Mouse (Mus musculus): Measurements from ENCODE around the gene Cep83. TPM values are rescaled to one million over a fixed set of nuclear protein-coding genes. Genes with fewer than 3 reads are reported as not detected.
"Not testable (repeated sequence)": the region's sequence is repeated elsewhere in the genome, so short reads cannot be mapped to it uniquely, and the experiment has no call there.

The Cep83 gene
- total and polyA plus RNA-seq, 2 experiments from 2014 or later: 17.9 to 28.4 TPM

GRCm38 (mm10) chr10:94720300-94720699 lies 31.8 kb downstream of the Cep83 start:
- no peak for ATAC-seq
- Histone ChIP-seq H3K27ac (ENCODE audit: low read depth, low read length) (no peak overlapping the region), H3K4me3 (ENCODE audit: low read depth, low read length) (no peak overlapping the region), H3K9ac (no peak overlapping the region), H3K4me2 (ENCODE audit: low read depth) (no peak overlapping the region), H3K9me3 (ENCODE audit: low read length) (no peaks in the 10 kb centered on the region), H3K4me1 (ENCODE audit: insufficient read depth) (no peaks in the 10 kb centered on the region), H3K27me3 (ENCODE audit: insufficient read depth, low read length) (no peaks in the 10 kb centered on the region), H3K36me3 (ENCODE audit: insufficient read depth) (no peaks in the 10 kb centered on the region)
- TF ChIP-seq CTCF (IDR thresholded peaks at IDR 0.05; ENCODE audit: low read depth): no peak
- no peak for DNase-seq
- 92% methylated on average over 6 of the region's 6 CpGs for WGBS

GRCm38 (mm10) chr10:94728053-94728452 lies 39.6 kb downstream of the Cep83 start:
- ATAC-seq; H3K4me1 ChIP-seq (ENCODE audit: insufficient read depth); H3K4me3 ChIP-seq (ENCODE audit: low read depth, low read length); H3K4me2 ChIP-seq (ENCODE audit: low read depth); H3K36me3 ChIP-seq (ENCODE audit: insufficient read depth); DNase-seq; H3K27ac ChIP-seq (ENCODE audit: low read depth, low read length); H3K27me3 ChIP-seq (ENCODE audit: insufficient read depth, low read length); H3K9ac ChIP-seq; H3K9me3 ChIP-seq (ENCODE audit: low read length): not testable (repeated sequence)
- WGBS: 93% methylated on average over 2 of the region's 2 CpGs

DNA sequence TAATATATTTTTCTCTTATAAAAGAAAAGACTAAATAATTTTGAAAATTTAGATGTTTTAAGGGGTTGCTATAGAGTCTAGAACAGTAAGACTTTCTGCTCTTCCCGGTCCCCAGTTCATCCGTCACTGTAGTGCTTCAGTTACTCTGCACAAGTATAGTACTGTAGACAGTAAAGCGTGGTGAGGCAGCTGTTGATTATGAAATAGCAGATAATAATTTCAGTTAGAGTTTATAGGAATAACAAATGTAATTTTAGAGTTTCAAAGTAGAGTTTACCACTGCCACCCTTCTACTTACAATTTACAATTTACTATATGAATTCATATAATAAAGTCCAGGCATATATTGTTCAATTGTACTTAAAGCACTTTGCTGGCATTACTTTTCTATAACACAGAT lies 42.0 kb downstream of the Cep83 start:
- 95% methylated on average over 3 of the region's 3 CpGs for WGBS
- ATAC-seq: no peak
- H3K4me3 ChIP-seq (ENCODE audit: low read depth, low read length): no peak overlapping the region
- H3K4me2 ChIP-seq (ENCODE audit: low read depth): no peak overlapping the region
- no peak overlapping the region for H3K27ac ChIP-seq (ENCODE audit: low read depth, low read length)
- H3K9ac ChIP-seq: no peak overlapping the region
- H3K9me3 ChIP-seq (ENCODE audit: low read length): no peaks in the 10 kb centered on the region
- no peaks in the 10 kb centered on the region for H3K4me1 ChIP-seq (ENCODE audit: insufficient read depth)
- DNase-seq: no peak
- no peaks in the 10 kb centered on the region for H3K27me3 ChIP-seq (ENCODE audit: insufficient read depth, low read length)
- H3K36me3 ChIP-seq (ENCODE audit: insufficient read depth): no peaks in the 10 kb centered on the region
- TF ChIP-seq CTCF (IDR thresholded peaks at IDR 0.05; ENCODE audit: low read depth): no peak

GRCm38 (mm10) chr10:94734829-94735228 lies 46.4 kb downstream of the Cep83 start:
- Histone ChIP-seq H3K4me3 (ENCODE audit: low read depth, low read length) (no peak overlapping the region), H3K27me3 (ENCODE audit: insufficient read depth, low read length) (no peaks in the 10 kb centered on the region), H3K4me1 (ENCODE audit: insufficient read depth) (no peaks in the 10 kb centered on the region), H3K9ac (no peak overlapping the region), H3K36me3 (ENCODE audit: insufficient read depth) (no peaks in the 10 kb centered on the region), H3K9me3 (ENCODE audit: low read length) (no peaks in the 10 kb centered on the region), H3K27ac (ENCODE audit: low read depth, low read length) (no peak overlapping the region), H3K4me2 (ENCODE audit: low read depth) (no peak overlapping the region)
- TF ChIP-seq CTCF (IDR thresholded peaks at IDR 0.05; ENCODE audit: low read depth): no peak
- whole genome bisulfite sequencing: 96% methylated on average over 3 of the region's 3 CpGs
- ATAC-seq (no peak), DNase-seq (no peak)

DNA sequence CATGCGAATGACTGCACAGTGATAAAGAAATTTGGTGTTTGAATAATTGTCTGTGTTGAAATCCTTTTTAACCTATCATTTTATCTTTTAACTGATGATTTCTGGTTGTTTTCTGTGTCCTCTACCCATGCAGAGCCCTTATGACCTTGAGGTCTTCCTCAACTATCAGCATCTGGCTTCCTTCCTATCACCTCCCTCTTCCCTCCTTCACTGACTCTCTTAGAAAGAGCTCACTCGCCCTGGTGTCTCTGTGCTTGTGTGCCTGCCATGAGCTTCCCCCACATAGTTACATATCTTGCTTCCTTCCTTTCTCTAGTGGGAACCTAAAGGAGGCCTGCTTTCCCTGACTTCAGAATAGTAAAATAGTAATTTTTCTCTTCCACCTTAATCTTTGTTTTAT lies 51.8 kb downstream of the Cep83 start:
- no peak overlapping the region for H3K4me3 ChIP-seq (ENCODE audit: low read depth, low read length)
- DNase-seq (no peak), ATAC-seq (no peak)
- H3K4me2 ChIP-seq (ENCODE audit: low read depth): no peak overlapping the region
- TF ChIP-seq CTCF (IDR thresholded peaks at IDR 0.05; ENCODE audit: low read depth): no peak
- no peak overlapping the region for H3K9ac ChIP-seq
- no peaks in the 10 kb centered on the region for H3K9me3 ChIP-seq (ENCODE audit: low read length)
- no peaks in the 10 kb centered on the region for H3K4me1 ChIP-seq (ENCODE audit: insufficient read depth)
- WGBS: 85% methylated on average over 2 of the region's 2 CpGs
- no peaks in the 10 kb centered on the region for H3K36me3 ChIP-seq (ENCODE audit: insufficient read depth)
- no peak overlapping the region for H3K27ac ChIP-seq (ENCODE audit: low read depth, low read length)
- H3K27me3 ChIP-seq (ENCODE audit: insufficient read depth, low read length): no peaks in the 10 kb centered on the region

GRCm38 (mm10) chr10:94741459-94741858 lies 53.0 kb downstream of the Cep83 start:
- 98% methylated on average over 3 of the region's 3 CpGs for WGBS
- TF ChIP-seq CTCF (IDR thresholded peaks at IDR 0.05; ENCODE audit: low read depth): no peak
- Histone ChIP-seq H3K27me3 (ENCODE audit: insufficient read depth, low read length) (no peaks in the 10 kb centered on the region), H3K4me2 (ENCODE audit: low read depth) (no peak overlapping the region), H3K9ac (no peak overlapping the region), H3K9me3 (ENCODE audit: low read length) (no peaks in the 10 kb centered on the region), H3K4me1 (ENCODE audit: insufficient read depth) (no peaks in the 10 kb centered on the region), H3K27ac (ENCODE audit: low read depth, low read length) (no peak overlapping the region), H3K36me3 (ENCODE audit: insufficient read depth) (no peaks in the 10 kb centered on the region), H3K4me3 (ENCODE audit: low read depth, low read length) (no peak overlapping the region)
- ATAC-seq: no peak
- no peak for DNase-seq

GRCm38 (mm10) chr10:94747011-94747410 lies 58.6 kb downstream of the Cep83 start:
- no peaks in the 10 kb centered on the region for H3K9me3 ChIP-seq (ENCODE audit: low read length)
- H3K36me3 ChIP-seq (ENCODE audit: insufficient read depth): no peaks in the 10 kb centered on the region
- 60% methylated on average over 2 of the region's 2 CpGs for WGBS
- no peak overlapping the region for H3K27ac ChIP-seq (ENCODE audit: low read depth, low read length)
- TF ChIP-seq CTCF (IDR thresholded peaks at IDR 0.05; ENCODE audit: low read depth): no peak
- no peak overlapping the region for H3K4me2 ChIP-seq (ENCODE audit: low read depth)
- H3K27me3 ChIP-seq (ENCODE audit: insufficient read depth, low read length): no peaks in the 10 kb centered on the region
- no peak for DNase-seq
- H3K4me1 ChIP-seq (ENCODE audit: insufficient read depth): no peaks in the 10 kb centered on the region
- no peak overlapping the region for H3K9ac ChIP-seq
- H3K4me3 ChIP-seq (ENCODE audit: low read depth, low read length): no peak overlapping the region
- ATAC-seq: no peak

DNA sequence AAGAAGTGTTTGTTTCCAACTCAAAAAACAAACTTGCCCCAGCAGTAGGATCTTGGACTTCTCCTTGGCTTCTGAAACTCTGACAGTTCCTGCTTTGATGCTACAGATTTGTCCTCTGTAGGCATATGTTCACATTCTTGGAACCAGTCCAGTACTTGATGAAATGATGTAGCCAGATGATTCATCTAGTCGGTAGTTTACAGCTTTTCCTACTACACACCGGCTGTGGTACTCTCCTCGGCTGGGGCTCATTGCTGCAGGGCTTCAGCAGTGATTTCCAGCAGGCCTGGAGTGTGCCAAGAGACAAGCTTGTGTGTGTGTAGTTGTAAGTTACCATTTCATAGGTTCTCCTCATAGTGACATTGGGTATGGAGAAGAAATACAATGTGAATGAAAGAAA lies 83.0 kb downstream of the Cep83 start:
- no peak overlapping the region for H3K4me2 ChIP-seq (ENCODE audit: low read depth)
- no peaks in the 10 kb centered on the region for H3K9me3 ChIP-seq (ENCODE audit: low read length)
- WGBS: 55% methylated on average over 3 of the region's 3 CpGs
- no peaks in the 10 kb centered on the region for H3K27me3 ChIP-seq (ENCODE audit: insufficient read depth, low read length)
- H3K9ac ChIP-seq: no peak overlapping the region
- no peaks in the 10 kb centered on the region for H3K36me3 ChIP-seq (ENCODE audit: insufficient read depth)
- ATAC-seq (no peak), DNase-seq (no peak)
- no peak overlapping the region for H3K27ac ChIP-seq (ENCODE audit: low read depth, low read length)
- H3K4me1 ChIP-seq (ENCODE audit: insufficient read depth): no peaks in the 10 kb centered on the region
- no peak for TF ChIP-seq CTCF (IDR thresholded peaks at IDR 0.05; ENCODE audit: low read depth)
- H3K4me3 ChIP-seq (ENCODE audit: low read depth, low read length): no peak overlapping the region

Measured in forebrain, postnatal 0 days (tissue).